Mouse (Mus musculus): ENCODE results near the gene Rtn2.

DNA sequence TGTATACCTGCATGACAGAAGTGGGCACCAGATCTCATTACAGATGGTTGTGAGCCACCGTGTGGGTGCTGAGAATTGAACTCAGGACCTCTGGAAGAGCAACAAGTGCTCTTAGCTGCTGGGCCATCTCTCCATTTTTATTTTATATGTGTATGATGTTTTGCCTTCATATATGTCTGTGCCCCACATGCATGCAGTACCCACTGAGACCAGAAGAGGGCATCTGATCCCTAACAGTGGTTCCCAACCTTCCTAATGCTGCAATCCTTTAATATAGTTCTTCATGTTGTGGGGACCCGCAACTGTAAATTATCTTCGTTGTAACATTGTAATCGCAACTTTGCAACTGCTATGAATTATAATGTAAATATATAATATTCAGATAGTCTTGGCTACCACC, 2.3 kb downstream of the Rtn2 start:
- peak; percentile 90 for TF ChIP-seq CTCF (IDR thresholded peaks at IDR 0.05; ENCODE audit: low read depth)
- TF ChIP-seq EP300 (IDR thresholded peaks at IDR 0.05; ENCODE audit: low read depth): no peak

Measured in liver, postnatal 0 days (tissue).